Mouse (Mus musculus): ENCODE data around the gene Pigs. TPM values are rescaled to one million over a fixed set of nuclear protein-coding genes. Genes with fewer than 3 reads are reported as not detected.

The Pigs gene
- polyA plus RNA-seq (2012; rRNA removed) = 94.2 and 98.6 TPM in 2 replicates

DNA sequence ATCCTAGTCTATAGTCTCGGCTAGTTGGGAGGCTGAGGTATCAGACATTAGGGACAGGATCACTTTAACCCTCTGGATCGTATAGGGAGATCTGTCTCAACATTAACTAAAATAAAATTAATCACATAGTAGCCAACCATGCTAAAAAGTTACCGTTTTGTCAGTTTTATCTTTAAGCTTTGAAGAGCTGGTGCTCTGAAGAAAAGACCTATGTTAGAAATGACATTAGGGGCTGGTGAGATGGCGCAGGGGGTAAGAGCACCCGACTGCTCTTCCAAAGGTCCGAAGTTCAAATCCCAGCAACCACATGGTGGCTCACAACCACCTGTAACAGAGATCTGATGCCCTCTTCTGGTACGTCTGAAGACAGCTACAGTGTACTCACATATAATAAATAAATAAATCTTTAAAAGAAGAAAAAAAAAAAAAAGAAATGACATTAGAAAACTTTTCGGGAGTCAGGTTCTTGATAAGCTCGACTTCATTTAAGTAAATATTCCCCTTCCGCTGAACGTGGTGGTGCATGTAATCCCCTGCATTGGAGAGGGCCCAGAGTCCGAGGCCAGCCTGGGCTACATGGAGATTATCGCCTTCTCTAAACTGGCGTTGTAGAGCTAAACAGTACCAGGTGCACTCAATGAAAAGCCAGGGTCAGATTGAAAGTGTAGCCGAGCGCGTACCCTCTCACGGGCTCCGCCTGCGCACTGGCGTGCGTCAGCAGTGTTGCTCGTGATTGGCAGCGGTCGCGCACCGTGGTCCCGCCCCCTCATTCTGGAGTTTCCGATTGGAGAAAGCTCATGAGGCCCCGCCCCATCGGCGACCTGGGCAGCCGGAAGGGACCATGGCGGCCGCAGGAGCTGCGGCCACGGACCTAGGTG, at the start of gene Pigs:
Gene Pigs (plus strand): TSS at position 782 of the 878 bp plus-strand sequence.
- peak; percentile 98 for DNase-seq
- Histone ChIP-seq H3K27ac (ENCODE audit: insufficient read depth, low read length) (0 out of 2 replicates have a peak within 1 kb of the TSS, but pooled peaks have one; percentile 55), H3K4me3 (replicated peaks; ENCODE audit: insufficient read depth, low read depth, low read length) (peak within 1 kb of the TSS; percentile 93), H3K4me1 (ENCODE audit: control insufficient read depth, insufficient read depth, low read length) (peaks cover 8% of the 10 kb centered on the region), H3K27me3 (ENCODE audit: control insufficient read depth, insufficient read depth, low read length) (no peaks in the 10 kb centered on the region)
- TF ChIP-seq CTCF (IDR thresholded peaks at IDR 0.05; ENCODE audit: borderline replicate concordance, insufficient read depth, low read depth, low read length) (no peak), POLR2A (IDR thresholded peaks at IDR 0.05; ENCODE audit: borderline replicate concordance, insufficient read depth, low read length) (peak; percentile 90)
- 11% methylated on average over 37 of the region's 37 CpGs for WGBS

DNA sequence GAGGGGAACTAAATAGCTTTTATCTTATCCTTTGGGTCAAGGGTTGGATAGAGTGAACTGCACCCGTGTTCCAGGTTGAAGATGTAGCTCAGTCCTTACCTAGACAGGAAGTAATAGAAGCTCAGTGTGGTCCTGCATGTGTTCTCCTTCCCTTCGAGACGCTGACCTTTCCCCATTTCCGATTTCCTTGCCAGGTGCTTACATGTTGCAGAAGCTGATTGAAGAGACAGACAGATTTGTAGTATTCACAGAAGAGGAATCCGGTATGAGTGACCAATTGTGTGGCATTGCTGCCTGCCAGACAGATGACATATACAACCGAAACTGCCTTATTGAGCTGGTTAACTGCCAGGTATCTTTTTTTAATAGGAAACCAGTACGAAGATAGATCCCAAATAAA, 49.4 kb upstream of the Pigs start:
- H3K27me3 ChIP-seq (ENCODE audit: control insufficient read depth, insufficient read depth, low read length) = no peaks in the 10 kb centered on the region
- H3K4me1 ChIP-seq (ENCODE audit: control insufficient read depth, insufficient read depth, low read length) = no peaks in the 10 kb centered on the region
- DNase-seq = no peak
- H3K4me3 ChIP-seq (replicated peaks; ENCODE audit: insufficient read depth, low read depth, low read length) = no peak overlapping the region
- 88% methylated on average over 7 of the region's 7 CpGs for WGBS
- H3K27ac ChIP-seq (ENCODE audit: insufficient read depth, low read length) = no peak overlapping the region
- TF ChIP-seq POLR2A (IDR thresholded peaks at IDR 0.05; ENCODE audit: borderline replicate concordance, insufficient read depth, low read length) (no peak), CTCF (IDR thresholded peaks at IDR 0.05; ENCODE audit: borderline replicate concordance, insufficient read depth, low read depth, low read length) (no peak)

DNA sequence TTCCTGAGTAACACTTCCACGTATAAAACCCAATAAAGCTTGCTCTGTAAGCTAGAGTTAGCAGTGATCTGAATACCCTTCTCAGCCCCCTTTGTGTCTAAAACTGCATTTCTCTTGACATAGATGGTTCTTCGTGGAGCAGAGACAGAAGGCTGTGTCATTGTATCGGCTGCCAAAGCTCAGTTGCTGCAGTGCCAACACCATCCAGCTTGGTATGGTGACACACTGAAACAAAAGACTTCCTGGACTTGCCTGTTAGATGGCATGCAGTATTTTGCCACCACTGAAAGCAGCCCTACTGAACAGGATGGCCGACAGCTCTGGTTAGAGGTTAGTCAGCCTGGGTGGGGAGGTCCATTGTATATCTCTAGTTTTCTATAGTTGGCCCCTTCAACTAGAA, 48.6 kb upstream of the Pigs start:
- no peaks in the 10 kb centered on the region for H3K4me1 ChIP-seq (ENCODE audit: control insufficient read depth, insufficient read depth, low read length)
- no peak overlapping the region for H3K4me3 ChIP-seq (replicated peaks; ENCODE audit: insufficient read depth, low read depth, low read length)
- no peaks in the 10 kb centered on the region for H3K27me3 ChIP-seq (ENCODE audit: control insufficient read depth, insufficient read depth, low read length)
- DNase-seq = no peak
- 72% methylated on average over 4 of the region's 4 CpGs for WGBS
- TF ChIP-seq CTCF (IDR thresholded peaks at IDR 0.05; ENCODE audit: borderline replicate concordance, insufficient read depth, low read depth, low read length) (no peak), POLR2A (IDR thresholded peaks at IDR 0.05; ENCODE audit: borderline replicate concordance, insufficient read depth, low read length) (no peak)
- no peak overlapping the region for H3K27ac ChIP-seq (ENCODE audit: insufficient read depth, low read length)

DNA sequence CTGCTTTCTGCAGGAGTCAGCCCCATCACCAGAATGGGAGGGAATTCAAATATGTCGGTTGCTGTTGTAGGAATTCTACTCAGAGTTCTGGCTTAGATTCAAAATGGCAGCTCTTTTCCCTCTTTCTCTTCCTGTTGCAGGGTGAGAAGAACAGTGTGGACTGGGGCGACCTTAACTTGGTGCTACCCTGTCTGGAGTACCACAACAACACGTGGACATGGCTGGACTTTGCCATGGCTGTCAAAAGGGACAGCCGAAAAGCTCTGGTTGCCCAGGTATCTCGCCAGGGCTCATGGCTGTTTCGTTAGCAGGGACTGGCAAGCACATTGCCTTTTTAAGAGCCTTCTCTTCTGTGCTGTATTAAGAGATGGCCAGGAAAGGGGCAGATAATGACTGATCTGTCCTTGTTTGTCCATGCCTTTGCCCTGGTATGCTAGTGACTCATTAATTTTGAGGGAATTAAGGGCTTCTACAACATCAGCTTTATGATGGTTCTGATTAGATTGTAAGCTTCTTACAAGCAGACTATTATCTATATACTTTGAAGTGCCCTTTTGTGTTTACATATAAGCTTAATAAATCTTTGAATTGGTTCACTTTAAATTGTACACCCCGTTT, 39.0 kb upstream of the Pigs start:
- H3K4me3 ChIP-seq (replicated peaks; ENCODE audit: insufficient read depth, low read depth, low read length) = no peak overlapping the region
- no peaks in the 10 kb centered on the region for H3K4me1 ChIP-seq (ENCODE audit: control insufficient read depth, insufficient read depth, low read length)
- TF ChIP-seq CTCF (IDR thresholded peaks at IDR 0.05; ENCODE audit: borderline replicate concordance, insufficient read depth, low read depth, low read length) (no peak), POLR2A (IDR thresholded peaks at IDR 0.05; ENCODE audit: borderline replicate concordance, insufficient read depth, low read length) (no peak)
- H3K27ac ChIP-seq (ENCODE audit: insufficient read depth, low read length) = no peak overlapping the region
- no peak for DNase-seq
- no peaks in the 10 kb centered on the region for H3K27me3 ChIP-seq (ENCODE audit: control insufficient read depth, insufficient read depth, low read length)
- 85% methylated on average over 7 of the region's 7 CpGs for WGBS

GRCm38 (mm10) chr11:78290654-78291053, 37.6 kb upstream of the Pigs start, which contains the start of gene BC030499:
TSS of gene BC030499 (plus strand) at chr11:78290841.
- Histone ChIP-seq H3K4me1 (ENCODE audit: control insufficient read depth, insufficient read depth, low read length) (no peaks in the 10 kb centered on the region), H3K27me3 (ENCODE audit: control insufficient read depth, insufficient read depth, low read length) (no peaks in the 10 kb centered on the region), H3K4me3 (replicated peaks; ENCODE audit: insufficient read depth, low read depth, low read length) (no peak within 1 kb of the TSS), H3K27ac (ENCODE audit: insufficient read depth, low read length) (no peak within 1 kb of the TSS)
- TF ChIP-seq POLR2A (IDR thresholded peaks at IDR 0.05; ENCODE audit: borderline replicate concordance, insufficient read depth, low read length) (no peak), CTCF (IDR thresholded peaks at IDR 0.05; ENCODE audit: borderline replicate concordance, insufficient read depth, low read depth, low read length) (no peak)
- WGBS = 87% methylated on average over 4 of the region's 4 CpGs
- DNase-seq = no peak

- DNase-seq = no peak
- Histone ChIP-seq H3K4me3 (replicated peaks; ENCODE audit: insufficient read depth, low read depth, low read length) (no peak overlapping the region), H3K4me1 (ENCODE audit: control insufficient read depth, insufficient read depth, low read length) (no peaks in the 10 kb centered on the region), H3K27ac (ENCODE audit: insufficient read depth, low read length) (no peak overlapping the region), H3K27me3 (ENCODE audit: control insufficient read depth, insufficient read depth, low read length) (no peaks in the 10 kb centered on the region)
- WGBS = 94% methylated on average over 6 of the region's 6 CpGs
- TF ChIP-seq POLR2A (IDR thresholded peaks at IDR 0.05; ENCODE audit: borderline replicate concordance, insufficient read depth, low read length) (no peak), CTCF (IDR thresholded peaks at IDR 0.05; ENCODE audit: borderline replicate concordance, insufficient read depth, low read depth, low read length) (no peak)
Measured at GRCm38 (mm10) chr11:78294585-78294984, 33.6 kb upstream of the Pigs start.

DNA sequence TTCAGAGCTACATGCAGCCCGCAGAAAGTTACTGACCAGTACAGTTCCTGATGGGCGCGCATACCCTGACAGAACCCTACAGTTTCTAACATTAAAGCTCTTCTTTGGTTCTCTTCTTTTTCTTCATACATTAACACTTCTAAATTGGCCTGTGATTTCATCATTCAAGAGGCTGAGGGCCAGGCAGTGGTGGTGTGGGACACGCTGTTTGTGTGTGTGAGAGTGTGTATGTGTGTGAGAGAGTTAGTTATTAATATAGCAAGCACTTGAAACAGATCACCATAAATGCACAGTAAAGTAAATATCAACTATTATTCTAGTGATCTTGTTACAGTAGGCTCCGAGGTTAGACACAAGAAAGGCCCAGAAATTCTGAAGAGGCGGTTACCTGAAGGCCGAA, 27.3 kb upstream of the Pigs start:
- Histone ChIP-seq H3K27ac (ENCODE audit: insufficient read depth, low read length) (no peak overlapping the region), H3K27me3 (ENCODE audit: control insufficient read depth, insufficient read depth, low read length) (no peaks in the 10 kb centered on the region), H3K4me1 (ENCODE audit: control insufficient read depth, insufficient read depth, low read length) (no peaks in the 10 kb centered on the region), H3K4me3 (replicated peaks; ENCODE audit: insufficient read depth, low read depth, low read length) (peak overlapping the region; percentile 81)
- WGBS = 58% methylated on average over 7 of the region's 7 CpGs
- TF ChIP-seq POLR2A (IDR thresholded peaks at IDR 0.05; ENCODE audit: borderline replicate concordance, insufficient read depth, low read length) (no peak), CTCF (IDR thresholded peaks at IDR 0.05; ENCODE audit: borderline replicate concordance, insufficient read depth, low read depth, low read length) (no peak)
- DNase-seq = no peak
